Mouse (Mus musculus) liver, embryonic 14.5 days (tissue): ENCODE measurements around the gene Paqr4. TPM values are rescaled to one million over a fixed set of nuclear protein-coding genes. Genes with fewer than 3 reads are reported as not detected.
A peak's percentile ranks its signal among the peaks of the same experiment; 100 is the strongest.

Source experiments
- ATAC-seq: fragments of 200-750 bp; cut with Nextera tagmentation; 2 replicates; pipeline ENCODE4 v1.8.0; 2017; ENCODE audit warnings: moderate number of reproducible peaks, mild to moderate bottlenecking, moderate library complexity; ENCODE audit not compliant: insufficient read depth
- DNase-seq, 3 experiments: peaks; one replicate each; pipeline ENCODE4 v3.0.0-alpha.2; 2012 to 2013; ENCODE audit warnings: low read depth in 3 of 3, low spot score in 3 of 3
- H3K27ac ChIP-seq: fragments of 300-500 bp; sonication (generic); 2 replicates; pipeline ENCODE4 v1.5.1; 2014; ENCODE audit warnings: moderate library complexity, mild to moderate bottlenecking, control low read depth, inconsistent platforms
- H3K27me3 ChIP-seq: fragments of 300-500 bp; sonication (generic); 2 replicates; pipeline ENCODE4 v1.6.1; 2014; ENCODE audit warnings: mild to moderate bottlenecking, low read length, moderate library complexity; ENCODE audit not compliant: control insufficient read depth, insufficient read depth
- H3K36me3 ChIP-seq: fragments of 300-500 bp; sonication (generic); replicated peaks from 2 replicates; pipeline ENCODE4 v1.6.1; 2014; ENCODE audit warnings: low read depth; ENCODE audit not compliant: control insufficient read depth, insufficient read depth
- H3K4me1 ChIP-seq, 2 experiments: fragments of 200-500 bp in 1 of 2; fragments of 300-500 bp in 1 of 2; sonication (generic) in 1 of 2; replicated peaks; 2 replicates each; pipeline ENCODE4 v1.6.1; 2012 to 2014; ENCODE audit warnings: antibody characterized with exemption in 1 of 2, inconsistent platforms in 1 of 2, low read length in 1 of 2; ENCODE audit not compliant: control insufficient read depth in 2 of 2, insufficient read depth in 2 of 2
- H3K4me2 ChIP-seq: fragments of 300-500 bp; sonication (generic); 2 replicates; pipeline ENCODE4 v1.6.1; 2014; ENCODE audit warnings: low read depth, mild to moderate bottlenecking, control low read depth, moderate library complexity
- H3K4me3 ChIP-seq, 2 experiments: fragments of 200-500 bp in 1 of 2; fragments of 300-500 bp in 1 of 2; sonication (generic) in 1 of 2; 2 replicates each; pipeline ENCODE4 v1.5.1; 2012 to 2014; ENCODE audit warnings: low read depth in 2 of 2, low read length in 2 of 2, mild to moderate bottlenecking in 2 of 2, control low read depth in 1 of 2, inconsistent platforms in 1 of 2, moderate library complexity in 1 of 2; ENCODE audit not compliant: insufficient read depth in 1 of 2
- H3K9ac ChIP-seq: fragments of 300-500 bp; sonication (generic); replicated peaks from 2 replicates; pipeline ENCODE4 v1.6.1; 2014; ENCODE audit warnings: mild to moderate bottlenecking, control low read depth, moderate library complexity
- H3K9me3 ChIP-seq: fragments of 300-500 bp; sonication (generic); 2 replicates; pipeline ENCODE4 v1.6.1; 2016; ENCODE audit warnings: low read length, mixed read lengths; ENCODE audit not compliant: control insufficient read depth
- CTCF ChIP-seq: IDR thresholded peaks from 2 replicates; pipeline ENCODE4 v1.5.1; 2016; ENCODE audit warnings: antibody characterized with exemption, low read depth, control low read depth
- EP300 ChIP-seq: IDR thresholded peaks from 2 replicates; pipeline ENCODE4 v1.6.1; 2016; ENCODE audit warnings: antibody characterized with exemption, low read depth
- WGBS: fragments of 180-500 bp; shearing (Covaris S2); extraction: QIAGEN DNeasy Blood & Tissue Kit; methylation state at CpG from one replicate; pipeline ENCODE4 v1.1.7; 2014; ENCODE audit not compliant: insufficient replicate concordance; 5-methylcytosine and 5-hydroxymethylcytosine counted together
- polyA plus RNA-seq, 2 experiments: library from polyadenylated mRNA; depleted of rRNA in 1 of 2; stranded (reverse) in 1 of 2; unstranded in 1 of 2; fragments of >200 nt; fragmentation: Nextera tagmentation in 1 of 2; extraction: Ambion mirVana in 1 of 2; gene quantifications; 2 replicates each; pipeline versions ENCODE4 v1.2.1 to v1.2.3; 2012 to 2014

Gene Paqr4
- polyA plus RNA-seq, 2 experiments, result 3.6 to 6.4 TPM

- Histone ChIP-seq H3K4me2 (no peak overlapping the region), H3K4me3 (no peak overlapping the region), H3K4me1 (no peaks in the 10 kb centered on the region), H3K36me3 (no peaks in the 10 kb centered on the region), H3K27me3 (peaks cover 16% of the 10 kb centered on the region), H3K9ac (no peak overlapping the region), H3K27ac (no peak overlapping the region), H3K9me3 (no peaks in the 10 kb centered on the region)
- DNase-seq (no peak), ATAC-seq (no peak)
- 48% methylated on average over 7 of the region's 7 CpGs for WGBS
- TF ChIP-seq CTCF, result no peak
- TF ChIP-seq EP300, result no peak
Measured at GRCm38 (mm10) chr17:23704741-23705140, 35.9 kb downstream of the Paqr4 start.

- no peaks in the 10 kb centered on the region for H3K9me3 ChIP-seq
- no peak overlapping the region for H3K27ac ChIP-seq
- no peak overlapping the region for H3K9ac ChIP-seq
- no peak overlapping the region for H3K4me3 ChIP-seq
- H3K27me3 ChIP-seq, result peaks cover 30% of the 10 kb centered on the region
- TF ChIP-seq CTCF, result no peak
- TF ChIP-seq EP300, result no peak
- H3K4me1 ChIP-seq, result no peaks in the 10 kb centered on the region
- H3K36me3 ChIP-seq, result no peaks in the 10 kb centered on the region
- WGBS, result 61% methylated on average over 9 of the region's 9 CpGs
- no peak overlapping the region for H3K4me2 ChIP-seq
- ATAC-seq (no peak), DNase-seq (no peak)
Measured at GRCm38 (mm10) chr17:23703301-23703700, 37.4 kb downstream of the Paqr4 start.

- Histone ChIP-seq H3K27me3 (peaks cover 40% of the 10 kb centered on the region), H3K36me3 (no peaks in the 10 kb centered on the region), H3K4me2 (peak overlapping the region; percentile 79), H3K9ac (no peak overlapping the region), H3K9me3 (no peaks in the 10 kb centered on the region), H3K4me1 (no peaks in the 10 kb centered on the region), H3K27ac (no peak overlapping the region), H3K4me3 (peak overlapping the region; percentile 41 to 60)
- WGBS, result under 1% methylated on average over 28 of the region's 28 CpGs
- TF ChIP-seq EP300 (no peak), CTCF (peak; percentile 79)
- ATAC-seq, result peak; percentile 85
- peak; percentile 46 to 56 (median 54) for DNase-seq
Measured at GRCm38 (mm10) chr17:23700079-23700478, 40.6 kb downstream of the Paqr4 start.

- Histone ChIP-seq H3K27me3 (peaks cover 40% of the 10 kb centered on the region), H3K27ac (no peak overlapping the region), H3K9ac (no peak overlapping the region), H3K36me3 (no peaks in the 10 kb centered on the region), H3K4me1 (no peaks in the 10 kb centered on the region), H3K4me2 (peak overlapping the region; percentile 79), H3K4me3 (peak overlapping the region; percentile 41 to 60), H3K9me3 (no peaks in the 10 kb centered on the region)
- under 1% methylated on average over 100 of the region's 101 CpGs for WGBS
- DNase-seq (no peak), ATAC-seq (peak; percentile 57)
- TF ChIP-seq EP300 (no peak), CTCF (no peak)
Measured at GRCm38 (mm10) chr17:23699131-23700077, 41.3 kb downstream of the Paqr4 start.

DNA sequence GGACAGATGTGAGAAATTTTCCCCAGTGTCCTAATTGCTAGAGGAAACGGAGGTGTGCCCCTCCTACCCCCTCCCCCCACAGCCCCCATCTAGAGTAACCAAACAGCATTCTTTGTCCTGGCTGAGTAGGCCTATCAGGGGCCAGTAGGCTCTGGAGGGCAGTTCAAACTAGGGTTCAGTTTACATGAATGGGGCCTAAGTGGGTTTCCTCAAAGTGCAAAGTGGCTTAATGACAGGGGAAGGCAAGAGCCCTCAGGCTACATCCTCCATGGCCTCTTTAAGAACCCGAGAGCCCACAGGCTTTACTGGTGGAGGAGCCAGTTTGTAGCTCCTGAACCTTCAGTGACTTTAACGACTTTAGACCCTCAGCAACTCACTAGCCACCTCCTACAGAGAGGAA is 44.9 kb downstream of the Paqr4 start:
- Histone ChIP-seq H3K4me3 (no peak overlapping the region), H3K9ac (no peak overlapping the region), H3K27me3 (peaks cover 35% of the 10 kb centered on the region), H3K9me3 (no peaks in the 10 kb centered on the region), H3K4me1 (no peaks in the 10 kb centered on the region), H3K27ac (no peak overlapping the region), H3K4me2 (no peak overlapping the region), H3K36me3 (no peaks in the 10 kb centered on the region)
- DNase-seq (no peak), ATAC-seq (no peak)
- WGBS, result 37% methylated on average over 3 of the region's 3 CpGs
- no peak for TF ChIP-seq EP300
- no peak for TF ChIP-seq CTCF
